Mouse (Mus musculus): Measurements from ENCODE around the gene Rbm42. TPM values are rescaled to one million over a fixed set of nuclear protein-coding genes. Genes with fewer than 3 reads are reported as not detected.

The Rbm42 gene
- total and polyA plus RNA-seq, 3 experiments, result 65.3 to 109 (median 105) TPM

- Histone ChIP-seq H3K4me1 (ENCODE audit: control insufficient read depth in 1 of 2, insufficient read depth in 2 of 2) (peaks cover 16 to 46% of the 10 kb centered on the region in 2 experiments), H3K4me2 (ENCODE audit: insufficient read depth, low read depth, poor library complexity, severe bottlenecking) (peak overlapping the region; percentile 93), H3K36me3 (replicated peaks in 1 of 2; ENCODE audit: control insufficient read depth in 1 of 2, insufficient read depth in 1 of 2, low read length in 1 of 2) (peaks cover 0 to 14% of the 10 kb centered on the region in 2 experiments), H3K9ac (ENCODE audit: insufficient read depth, low read depth) (peak overlapping the region; percentile 74), H3K79me2 (replicated peaks; ENCODE audit: control insufficient read depth, extremely low read depth, insufficient read depth, poor library complexity, severe bottlenecking) (peaks cover 39% of the 10 kb centered on the region), H3K9me3 (replicated peaks; ENCODE audit: low read length) (no peaks in the 10 kb centered on the region), H3K27ac (ENCODE audit: insufficient read depth, low read depth) (peak overlapping the region; percentile 100), H3K4me3 (replicated peaks in 1 of 3; ENCODE audit: low read depth in 2 of 3, low read length in 2 of 3, poor library complexity in 1 of 3) (peak overlapping the region; percentile 84 to 93 (median 89)), H3K27me3 (replicated peaks) (no peaks in the 10 kb centered on the region)
- in situ Hi-C loops (cut with MboI; ENCODE audit: low pct_ligation_motif_present, low pct_unique_long_range_greater_than_20kb, low sequenced_read_pairs), result no loop called here
- dilution Hi-C loops (cut with MboI; ENCODE audit: extremely low pct_ligation_motif_present, extremely low pct_unique_long_range_greater_than_20kb, low sequenced_read_pairs), result no loop called here
- peak; percentile 94 for DNase-seq (ENCODE audit: extremely low read depth)
- TF ChIP-seq MAX (IDR thresholded peaks at IDR 0.05; ENCODE audit: low read length) (peak; percentile 64; the same call in 1 of the 2 replicates), USF1 (IDR thresholded peaks at IDR 0.05; ENCODE audit: low read depth, low read length) (no peak), JUND (conservative IDR thresholded peaks at IDR 0.05; ENCODE audit: low read depth, low read length) (no peak; the same call in 1 of the 2 replicates), KAT2A (IDR thresholded peaks at IDR 0.05; ENCODE audit: insufficient replicate concordance, low read length) (no peak), USF2 (conservative IDR thresholded peaks at IDR 0.05; ENCODE audit: low read depth, low read length) (no peak), RAD21 (IDR thresholded peaks at IDR 0.05; ENCODE audit: low read depth, low read length) (no peak), MXI1 (IDR thresholded peaks at IDR 0.05; ENCODE audit: low read depth, low read length) (no peak; the same call in 1 of the 2 replicates), BHLHE40 (IDR thresholded peaks at IDR 0.05; ENCODE audit: low read depth, low read length) (0 out of 2 replicates have a peak, but pooled peaks have one; percentile 26), RCOR1 (conservative IDR thresholded peaks at IDR 0.05; ENCODE audit: low read depth, low read length) (no peak), MAZ (IDR thresholded peaks at IDR 0.05; ENCODE audit: low read depth, low read length) (no peak; the same call in 1 of the 2 replicates), ZNF384 (IDR thresholded peaks at IDR 0.05; ENCODE audit: low read depth, low read length) (no peak), UBTF (IDR thresholded peaks at IDR 0.05; ENCODE audit: low read depth, low read length) (no peak), CHD2 (IDR thresholded peaks at IDR 0.05; ENCODE audit: low read length) (no peak), SIN3A (IDR thresholded peaks at IDR 0.05; ENCODE audit: low read length) (peak; percentile 36), IRF4 (IDR thresholded peaks at IDR 0.05; ENCODE audit: low read depth, low read length) (peak; percentile 26; the same call in 1 of the 2 replicates), E2F4 (IDR thresholded peaks at IDR 0.05; ENCODE audit: insufficient replicate concordance, low read depth, low read length) (no peak), JUN (IDR thresholded peaks at IDR 0.05; ENCODE audit: insufficient read depth, low read depth, low read length) (peak; percentile 46; the same call in 1 of the 2 replicates), ZMIZ1 (IDR thresholded peaks at IDR 0.05; ENCODE audit: low read depth, low read length) (no peak), CTCF (conservative IDR thresholded peaks at IDR 0.05 in 1 of 2, IDR thresholded peaks at IDR 0.05 in 1 of 2; ENCODE audit: low read depth in 2 of 2, low read length in 2 of 2) (peak in 1 of 2 experiments; percentile 4; a peak in 1 of 4 replicates), NRF1 (IDR thresholded peaks at IDR 0.05; ENCODE audit: low read depth, low read length) (peak; percentile 63), POLR2A (IDR thresholded peaks at IDR 0.05; ENCODE audit: low read depth, low read length) (peak; percentile 85), ELF1 (IDR thresholded peaks at IDR 0.05; ENCODE audit: low read depth, low read length) (no peak; the same call in 1 of the 2 replicates), TCF12 (IDR thresholded peaks at IDR 0.05; ENCODE audit: low read depth, low read length) (no peak), MEF2A (IDR thresholded peaks at IDR 0.05; ENCODE audit: borderline replicate concordance, low read depth, low read length) (no peak), MAFK (IDR thresholded peaks at IDR 0.05; ENCODE audit: insufficient replicate concordance, low read length) (no peak), ZC3H11A (IDR thresholded peaks at IDR 0.05; ENCODE audit: low read depth, low read length) (no peak), HCFC1 (IDR thresholded peaks at IDR 0.05; ENCODE audit: low read depth, low read length) (no peak), TBP (conservative IDR thresholded peaks at IDR 0.05; ENCODE audit: low read depth, low read length) (peak; percentile 78), SMC3 (IDR thresholded peaks at IDR 0.05; ENCODE audit: low read depth, low read length) (no peak; the same call in 1 of the 2 replicates), MYC (IDR thresholded peaks at IDR 0.05; ENCODE audit: low read depth, low read length) (peak; percentile 64), PAX5 (IDR thresholded peaks at IDR 0.05; ENCODE audit: low read length) (no peak), CHD1 (IDR thresholded peaks at IDR 0.05; ENCODE audit: low read depth, low read length) (no peak), ZKSCAN1 (IDR thresholded peaks at IDR 0.05; ENCODE audit: borderline replicate concordance, low read depth, low read length) (no peak), NELFE (IDR thresholded peaks at IDR 0.05; ENCODE audit: low read depth, low read length) (peak; percentile 66), GABPA (IDR thresholded peaks at IDR 0.05; ENCODE audit: insufficient replicate concordance, low read depth, low read length) (no peak), ETS1 (conservative IDR thresholded peaks at IDR 0.05; ENCODE audit: low read depth, low read length) (peak; percentile 67), EP300 (IDR thresholded peaks at IDR 0.05; ENCODE audit: low read length) (no peak), POLR2AphosphoS2 (IDR thresholded peaks at IDR 0.05; ENCODE audit: low read depth, low read length) (no peak)
Measured at GRCm38 (mm10) chr7:30592772-30593423, 57.2 kb downstream of the Rbm42 start.

Measured in CH12.LX (cell line).